Mouse (Mus musculus): ENCODE results near the gene Secisbp2l.

Secisbp2l gene

DNA sequence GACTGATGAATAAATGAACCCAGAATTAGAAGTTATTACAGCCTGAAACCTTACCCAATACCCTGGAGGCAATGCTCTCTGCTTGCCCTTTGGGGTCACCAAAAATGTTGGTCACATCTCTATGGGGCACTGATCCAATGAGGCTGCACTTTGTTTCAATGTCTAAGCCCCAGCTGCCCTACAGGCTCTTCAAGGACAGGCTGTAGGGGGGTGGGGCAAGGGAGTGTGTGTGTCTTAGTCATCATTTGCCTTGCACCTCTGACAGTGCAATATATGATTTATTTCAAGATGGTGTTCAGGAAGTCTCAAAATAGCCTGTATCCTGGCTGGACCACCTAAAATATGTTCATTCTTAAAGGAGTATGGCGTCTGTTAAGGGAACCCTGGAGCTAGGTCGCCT is 81.1 kb downstream of the Secisbp2l start:
- DNase-seq: no peak

DNA sequence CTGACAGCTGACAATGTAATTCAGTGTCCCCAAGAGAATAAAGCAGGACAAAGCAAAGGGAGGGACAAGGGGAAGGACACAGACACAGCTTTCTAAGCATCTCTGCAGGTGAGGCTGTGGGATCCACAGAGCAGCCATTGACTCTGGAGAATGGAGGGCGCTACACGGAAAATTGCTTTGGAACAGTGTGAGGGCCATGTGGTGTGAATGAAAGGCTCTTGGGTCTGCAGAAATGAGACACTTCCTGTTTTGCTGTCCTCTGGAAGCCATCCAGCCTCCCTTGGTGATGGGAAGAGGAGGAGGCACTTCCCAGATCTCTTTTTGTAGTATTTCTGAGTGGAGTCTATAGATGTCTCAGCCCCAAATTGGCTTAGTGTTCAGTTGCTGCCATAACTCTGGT is 86.5 kb downstream of the Secisbp2l start:
- no peak for DNase-seq

DNA sequence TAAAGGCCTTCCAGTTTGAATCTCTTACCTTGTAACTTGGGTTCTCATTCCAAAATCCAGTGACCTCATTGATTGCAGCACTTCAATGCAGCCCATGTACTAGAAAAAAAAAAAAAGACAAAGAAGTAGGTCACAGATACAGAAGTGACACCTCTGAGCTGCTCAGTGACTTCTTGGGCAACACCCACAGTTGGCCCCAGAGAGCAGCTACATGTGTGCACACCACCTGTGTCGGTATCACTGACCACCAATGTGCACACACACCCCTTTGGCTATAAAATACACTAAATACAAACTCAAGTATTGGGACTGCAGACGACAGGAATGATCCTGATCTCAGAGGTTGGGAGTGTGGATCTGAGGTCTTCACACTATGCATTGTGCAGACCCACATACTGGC is 87.9 kb downstream of the Secisbp2l start:
- no peak for DNase-seq

DNA sequence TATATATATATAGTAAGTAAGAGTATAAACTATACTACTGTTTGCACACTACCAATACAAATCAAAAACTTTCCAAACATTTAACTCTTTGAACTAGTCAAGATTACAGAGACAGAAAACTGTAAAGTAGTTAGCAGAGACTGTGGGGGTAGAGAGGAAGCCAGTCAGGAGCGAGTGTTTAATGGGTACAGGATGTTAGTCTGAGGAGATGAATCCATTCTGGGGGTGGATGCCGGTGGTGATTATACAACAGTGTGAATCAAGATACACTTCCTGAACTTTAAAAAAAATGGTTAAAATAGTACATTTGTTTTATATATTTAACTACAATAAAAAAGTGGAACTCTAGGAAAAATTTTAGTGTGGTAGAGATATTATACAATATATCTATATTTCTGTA is 90.7 kb downstream of the Secisbp2l start:
- no peak for DNase-seq
